Mouse (Mus musculus) bone marrow, adult 2 months (tissue): ENCODE results near the gene Tmed3.

ENCODE experiments used
- CTCF ChIP-seq: fragments of 200-500 bp; IDR thresholded peaks from 2 replicates; pipeline ENCODE4 v1.5.1; 2011; ENCODE audit warnings: low read length, control low read depth; ENCODE audit not compliant: control insufficient read depth, insufficient read depth
- POLR2A ChIP-seq: fragments of 200-500 bp; IDR thresholded peaks from 2 replicates; pipeline ENCODE4 v1.6.1; 2011; ENCODE audit warnings: low read depth, mild to moderate bottlenecking, control low read depth, low read length, borderline replicate concordance; ENCODE audit not compliant: control insufficient read depth

DNA sequence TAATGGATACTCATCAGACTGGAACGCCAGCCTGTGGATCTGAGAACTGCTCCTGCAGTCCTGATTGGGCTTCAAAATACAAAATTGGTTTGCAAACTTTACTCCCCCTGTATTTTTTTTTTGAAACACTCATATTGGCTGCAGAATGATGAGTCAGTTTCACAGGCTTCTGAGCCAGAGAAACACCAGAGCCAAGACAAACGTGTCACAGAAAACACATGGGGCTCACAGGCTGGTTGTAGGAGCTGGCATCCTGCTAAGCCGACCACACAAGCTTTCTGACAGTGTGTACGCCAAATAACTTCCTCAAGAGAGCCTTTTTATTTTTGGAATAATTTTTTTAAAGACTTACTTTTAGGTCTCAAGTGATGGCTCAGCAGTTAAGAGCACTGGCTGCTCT lies 35.0 kb downstream of the Tmed3 start:
- TF ChIP-seq CTCF (no peak), POLR2A (no peak)
